Mouse (Mus musculus): ENCODE results near the gene Zfp523. TPM values are rescaled to one million over a fixed set of nuclear protein-coding genes. Genes with fewer than 3 reads are reported as not detected.

Gene Zfp523
- polyA plus RNA-seq, 1 experiment from 2014 or later = 50.0 TPM

DNA sequence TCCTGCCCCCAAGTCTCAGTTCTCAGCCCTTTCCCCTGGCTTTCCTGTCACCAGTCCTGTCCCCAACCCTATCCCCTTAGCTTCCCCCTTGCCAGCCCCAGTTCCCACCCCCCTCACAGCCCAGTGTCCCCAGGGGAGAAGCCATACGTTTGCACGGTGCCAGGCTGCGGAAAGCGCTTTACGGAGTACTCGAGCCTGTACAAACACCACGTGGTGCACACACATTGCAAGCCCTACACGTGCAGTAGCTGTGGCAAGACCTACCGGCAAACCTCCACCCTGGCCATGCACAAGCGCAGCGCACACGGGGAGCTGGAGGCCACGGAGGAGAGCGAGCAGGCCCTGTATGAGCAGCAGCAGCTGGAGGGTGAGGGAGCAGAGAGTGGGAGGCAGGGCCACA lies 25.1 kb downstream of the Zfp523 start:
- H3K9ac ChIP-seq = no peak overlapping the region
- no peak overlapping the region for H3K4me3 ChIP-seq
- peaks cover 1% of the 10 kb centered on the region; the same call in 1 of the 2 replicates for H3K4me1 ChIP-seq
- H3K36me3 ChIP-seq = peaks cover 68% of the 10 kb centered on the region
- ATAC-seq (ENCODE audit: low FRiP score) = no peak
- H3K27ac ChIP-seq = no peak overlapping the region
- no peaks in the 10 kb centered on the region for H3K9me3 ChIP-seq (replicated peaks)
- 79% methylated on average over 14 of the region's 14 CpGs for WGBS
- no peak overlapping the region for H3K4me2 ChIP-seq (replicated peaks)
- no peaks in the 10 kb centered on the region for H3K27me3 ChIP-seq

DNA sequence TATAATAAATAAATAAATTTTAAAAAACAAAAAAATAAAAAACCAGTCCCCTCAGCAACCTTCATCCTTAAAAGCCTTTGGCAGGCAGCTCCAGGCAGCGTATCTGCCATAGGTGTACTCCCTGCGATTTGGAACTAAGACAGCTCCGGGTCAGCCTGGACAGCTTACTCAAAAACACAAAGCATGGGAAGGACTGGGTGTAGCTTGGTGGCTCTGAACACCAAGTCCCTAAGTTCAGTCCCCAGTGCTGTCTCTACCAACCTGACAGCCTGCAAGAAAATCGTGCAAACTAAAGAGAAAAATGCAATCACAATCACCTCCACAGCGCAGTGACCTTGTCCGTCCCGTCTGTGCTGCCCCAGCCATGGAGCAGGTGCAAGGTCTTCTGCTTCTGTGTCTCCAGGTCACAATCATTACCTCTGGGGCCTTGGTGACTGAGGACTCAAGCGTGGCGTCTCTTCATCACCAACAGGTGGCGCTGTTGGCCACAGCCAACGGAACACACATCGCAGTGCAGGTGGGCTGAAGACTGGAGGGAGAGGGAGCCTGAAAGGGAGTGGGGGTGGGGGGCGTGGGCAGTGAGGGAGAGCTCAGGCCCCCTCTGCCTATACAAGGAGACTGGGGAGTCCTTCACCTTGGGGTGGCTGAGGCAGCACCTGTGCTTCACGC lies 27.3 kb downstream of the Zfp523 start:
- WGBS = 39% methylated on average over 14 of the region's 14 CpGs
- Histone ChIP-seq H3K4me3 (no peak overlapping the region), H3K36me3 (peaks cover 51% of the 10 kb centered on the region), H3K4me1 (peaks cover 13% of the 10 kb centered on the region), H3K9ac (no peak overlapping the region), H3K27ac (no peak overlapping the region), H3K27me3 (no peaks in the 10 kb centered on the region), H3K9me3 (replicated peaks) (no peaks in the 10 kb centered on the region), H3K4me2 (replicated peaks) (no peak overlapping the region)
- no peak for ATAC-seq (ENCODE audit: low FRiP score)

DNA sequence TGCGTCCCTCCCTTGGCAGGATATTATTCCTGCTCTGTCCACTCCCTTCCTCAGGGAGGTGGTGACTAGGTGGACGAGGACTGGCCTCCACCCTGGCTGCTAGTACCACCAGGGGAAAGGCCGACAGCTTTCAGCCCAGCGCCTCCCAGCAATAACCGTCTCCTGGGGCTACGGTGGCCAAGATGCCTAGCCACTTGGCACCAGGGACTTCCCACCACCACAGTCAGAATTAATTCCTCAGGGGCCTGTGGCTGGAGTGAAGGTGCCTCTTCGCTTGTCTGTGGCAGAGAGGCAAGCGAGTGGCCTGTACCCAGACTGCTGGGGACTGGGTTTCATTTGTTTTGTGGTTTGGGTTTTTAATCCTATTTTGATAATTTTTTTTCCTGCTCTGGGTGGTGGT lies 28.5 kb downstream of the Zfp523 start:
- Histone ChIP-seq H3K4me2 (replicated peaks) (no peak overlapping the region), H3K9ac (no peak overlapping the region), H3K4me3 (no peak overlapping the region), H3K4me1 (peaks cover 13% of the 10 kb centered on the region), H3K36me3 (peaks cover 40% of the 10 kb centered on the region), H3K27ac (no peak overlapping the region), H3K9me3 (replicated peaks) (no peaks in the 10 kb centered on the region), H3K27me3 (no peaks in the 10 kb centered on the region)
- WGBS = 87% methylated on average over 8 of the region's 8 CpGs
- ATAC-seq (ENCODE audit: low FRiP score) = no peak

DNA sequence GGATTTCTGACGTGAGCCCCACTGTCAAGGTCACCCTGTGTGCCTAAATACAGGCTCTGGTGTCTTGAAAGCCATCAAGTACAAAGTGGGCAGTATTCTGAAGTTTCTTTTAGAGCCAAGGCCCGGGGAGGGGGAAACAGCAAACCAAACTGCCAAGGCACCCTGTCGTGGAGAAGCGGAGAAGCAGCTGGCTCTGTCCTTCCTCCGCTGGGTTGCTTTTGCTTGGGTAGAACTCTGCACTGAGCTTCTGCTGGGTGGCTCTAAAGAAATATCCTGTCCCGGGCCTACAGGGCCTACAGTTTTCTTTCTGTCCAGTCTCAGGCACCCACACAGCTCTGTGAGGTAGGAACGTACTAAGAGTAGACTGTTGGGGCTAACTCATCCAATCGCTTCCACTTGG lies 30.2 kb downstream of the Zfp523 start:
- peaks cover 13% of the 10 kb centered on the region for H3K4me1 ChIP-seq
- no peaks in the 10 kb centered on the region for H3K27me3 ChIP-seq
- no peaks in the 10 kb centered on the region for H3K9me3 ChIP-seq (replicated peaks)
- H3K36me3 ChIP-seq = peaks cover 24% of the 10 kb centered on the region
- H3K27ac ChIP-seq = peak overlapping the region; percentile 66; the same call in 1 of the 2 replicates
- ATAC-seq (ENCODE audit: low FRiP score) = no peak
- peak overlapping the region; percentile 44; the same call in 1 of the 2 replicates for H3K9ac ChIP-seq
- no peak overlapping the region for H3K4me3 ChIP-seq
- H3K4me2 ChIP-seq (replicated peaks) = 0 out of 2 replicates have a peak overlapping the region, but pooled peaks have one; percentile 32
- 75% methylated on average over 8 of the region's 8 CpGs for WGBS

DNA sequence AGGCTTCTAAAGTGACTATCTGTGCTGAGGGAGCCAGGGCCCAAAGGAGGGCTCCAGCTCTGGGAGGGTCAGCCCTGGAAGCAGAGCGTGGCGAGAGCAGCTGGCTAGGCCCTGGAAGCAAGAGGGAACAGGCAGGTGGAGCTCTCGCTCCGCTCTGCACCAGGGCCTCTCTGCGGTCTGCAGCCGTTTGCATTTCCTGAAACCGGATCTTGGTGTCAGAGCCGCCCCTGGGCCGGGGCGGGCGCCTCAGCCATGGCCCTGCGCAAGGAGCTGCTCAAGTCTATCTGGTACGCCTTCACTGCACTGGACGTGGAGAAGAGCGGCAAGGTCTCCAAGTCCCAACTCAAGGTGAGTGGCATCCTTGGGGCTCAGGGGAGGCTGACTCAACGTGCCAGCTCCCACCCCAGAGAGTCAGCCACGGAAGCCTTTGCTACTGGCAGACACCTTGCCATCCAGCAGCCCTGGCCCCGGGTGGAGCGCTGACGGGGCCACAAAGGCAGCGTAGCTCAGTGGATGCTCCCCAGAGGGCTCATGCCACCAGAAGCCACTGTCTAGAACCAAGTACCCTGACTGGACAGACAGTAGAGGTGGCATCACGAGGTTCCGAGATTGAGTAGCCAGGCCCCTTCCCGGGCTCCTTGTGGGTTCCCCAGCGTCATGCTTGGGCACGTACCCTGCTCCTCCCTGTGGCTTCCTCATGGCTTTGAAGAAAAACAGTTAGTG lies 30.8 kb downstream of the Zfp523 start, which contains the start of gene Def6:
Gene Def6 (plus strand): TSS at position 188 of the 723 bp plus-strand sequence.
- peak within 1 kb of the TSS; percentile 66; the same call in 1 of the 2 replicates for H3K27ac ChIP-seq
- H3K36me3 ChIP-seq = peaks cover 17% of the 10 kb centered on the region
- peak within 1 kb of the TSS; percentile 44 for H3K9ac ChIP-seq
- H3K27me3 ChIP-seq = no peaks in the 10 kb centered on the region
- peak within 1 kb of the TSS; percentile 15; the same call in 1 of the 2 replicates for H3K4me3 ChIP-seq
- WGBS = 24% methylated on average over 26 of the region's 26 CpGs
- peak within 1 kb of the TSS; percentile 32 for H3K4me2 ChIP-seq (replicated peaks)
- H3K4me1 ChIP-seq = peaks cover 13% of the 10 kb centered on the region
- ATAC-seq (ENCODE audit: low FRiP score) = peak; percentile 49
- H3K9me3 ChIP-seq (replicated peaks) = no peaks in the 10 kb centered on the region

DNA sequence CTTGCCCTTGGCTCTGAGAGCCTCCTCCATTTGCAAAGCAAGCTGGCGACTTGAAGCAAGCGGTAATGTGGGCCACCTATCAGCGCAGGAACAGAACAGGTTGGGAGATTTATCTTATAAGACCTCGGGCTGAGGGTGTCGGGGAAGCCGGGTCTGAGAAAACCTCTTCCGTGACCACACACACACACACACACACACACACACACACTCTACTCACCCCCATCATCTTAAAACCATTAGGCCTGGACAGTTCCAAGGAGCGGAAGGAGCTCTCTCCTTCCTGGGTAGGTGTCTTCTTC lies 31.3 kb downstream of the Zfp523 start:
- no peaks in the 10 kb centered on the region for H3K27me3 ChIP-seq
- H3K4me3 ChIP-seq = no peak overlapping the region
- peak overlapping the region; percentile 32 for H3K4me2 ChIP-seq (replicated peaks)
- no peaks in the 10 kb centered on the region for H3K9me3 ChIP-seq (replicated peaks)
- peaks cover 12% of the 10 kb centered on the region for H3K36me3 ChIP-seq
- H3K4me1 ChIP-seq = peaks cover 13% of the 10 kb centered on the region
- no peak overlapping the region; the same call in 1 of the 2 replicates for H3K9ac ChIP-seq
- 88% methylated on average over 8 of the region's 8 CpGs for WGBS
- no peak for ATAC-seq (ENCODE audit: low FRiP score)
- H3K27ac ChIP-seq = no peak overlapping the region

DNA sequence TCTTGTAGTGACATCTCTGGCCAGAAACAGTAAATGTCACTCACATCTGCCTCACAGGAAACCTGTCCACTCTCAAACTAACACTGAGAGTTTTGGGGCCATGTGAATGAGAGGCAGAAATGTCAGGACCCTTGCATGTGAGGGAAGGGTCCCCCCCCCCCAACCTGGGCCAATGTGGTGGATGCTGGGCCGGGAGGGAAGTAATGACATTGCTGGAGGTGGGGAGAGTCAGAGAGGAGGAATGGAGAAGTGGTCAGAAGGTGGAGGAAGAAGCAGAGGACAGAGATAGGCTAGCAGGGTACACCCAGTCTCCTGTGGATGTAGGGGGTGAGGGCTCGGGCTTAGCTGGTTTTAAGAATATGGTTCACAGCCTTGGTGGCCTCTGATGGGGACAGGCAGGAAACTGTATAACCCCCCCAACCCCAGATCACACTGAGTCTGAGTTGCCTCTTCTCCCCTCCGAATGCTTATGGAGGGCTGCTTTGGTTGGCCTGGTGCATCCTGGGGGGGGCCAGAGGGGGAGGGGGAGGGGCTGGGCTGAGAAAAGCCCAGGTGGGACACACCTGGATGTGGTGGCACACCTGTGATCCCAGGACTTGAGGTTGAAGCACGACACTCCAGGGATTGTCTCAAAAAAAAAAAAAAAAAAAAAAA lies 32.7 kb downstream of the Zfp523 start:
- Histone ChIP-seq H3K4me2 (replicated peaks) (no peak overlapping the region), H3K4me3 (no peak overlapping the region), H3K27me3 (no peaks in the 10 kb centered on the region), H3K9me3 (replicated peaks) (no peaks in the 10 kb centered on the region), H3K27ac (no peak overlapping the region), H3K36me3 (peaks cover 8% of the 10 kb centered on the region; the same call in 1 of the 2 replicates), H3K9ac (no peak overlapping the region), H3K4me1 (peaks cover 13% of the 10 kb centered on the region)
- WGBS = 64% methylated on average over 4 of the region's 4 CpGs
- ATAC-seq (ENCODE audit: low FRiP score) = no peak

DNA sequence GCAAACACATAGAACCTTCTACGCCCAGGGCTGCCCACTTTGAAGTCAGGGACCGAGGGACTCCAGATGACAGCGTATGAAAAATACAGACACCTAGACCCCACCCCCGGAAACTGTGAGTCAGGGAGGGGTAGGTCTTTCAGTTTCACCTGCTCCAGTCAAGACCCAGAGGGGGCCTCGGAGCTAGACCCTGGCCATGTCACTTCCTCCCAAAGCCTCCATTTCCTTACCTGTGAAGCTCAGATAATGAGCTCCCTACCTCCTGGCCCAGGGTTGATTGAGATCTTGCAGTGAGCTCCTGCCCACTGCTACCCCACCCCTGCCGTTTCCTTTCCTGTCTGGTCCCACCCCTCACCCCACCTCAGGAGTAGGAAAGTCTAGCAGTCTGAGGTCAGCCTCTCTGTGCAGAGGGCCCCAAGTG lies 35.0 kb downstream of the Zfp523 start:
- Histone ChIP-seq H3K36me3 (no peaks in the 10 kb centered on the region), H3K9ac (no peak overlapping the region), H3K4me2 (replicated peaks) (no peak overlapping the region), H3K4me3 (no peak overlapping the region), H3K27ac (no peak overlapping the region), H3K9me3 (replicated peaks) (no peaks in the 10 kb centered on the region), H3K4me1 (peaks cover 12% of the 10 kb centered on the region), H3K27me3 (no peaks in the 10 kb centered on the region; the same call in none of the 2 replicates)
- no peak for ATAC-seq (ENCODE audit: low FRiP score)
- WGBS = 84% methylated on average over 6 of the region's 6 CpGs

DNA sequence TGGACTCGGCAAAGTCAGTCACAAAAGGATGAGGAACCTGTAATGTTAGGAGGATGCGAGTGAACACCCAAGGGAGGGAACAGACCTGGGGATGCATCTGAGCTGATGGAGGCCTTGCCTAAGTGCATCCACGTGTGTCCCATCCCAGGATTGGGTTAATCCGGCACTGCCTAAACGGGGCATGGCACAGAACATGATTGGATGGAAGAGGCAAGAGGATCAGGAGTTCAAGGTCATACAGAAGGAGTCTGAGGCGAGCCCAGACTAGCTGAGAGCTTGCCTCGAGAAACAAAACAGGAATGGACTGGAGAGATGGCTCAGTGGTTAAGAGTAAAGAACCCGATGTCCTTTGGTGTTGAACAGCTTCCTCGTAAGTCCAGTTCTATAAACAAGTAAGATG lies 35.5 kb downstream of the Zfp523 start:
- H3K36me3 ChIP-seq = no peaks in the 10 kb centered on the region
- WGBS = 72% methylated on average over 9 of the region's 9 CpGs
- no peak overlapping the region for H3K9ac ChIP-seq
- H3K4me3 ChIP-seq = no peak overlapping the region
- H3K9me3 ChIP-seq (replicated peaks) = no peaks in the 10 kb centered on the region
- ATAC-seq (ENCODE audit: low FRiP score) = no peak
- no peak overlapping the region for H3K4me2 ChIP-seq (replicated peaks)
- no peaks in the 10 kb centered on the region; the same call in none of the 2 replicates for H3K27me3 ChIP-seq
- H3K27ac ChIP-seq = no peak overlapping the region
- H3K4me1 ChIP-seq = peaks cover 8% of the 10 kb centered on the region

DNA sequence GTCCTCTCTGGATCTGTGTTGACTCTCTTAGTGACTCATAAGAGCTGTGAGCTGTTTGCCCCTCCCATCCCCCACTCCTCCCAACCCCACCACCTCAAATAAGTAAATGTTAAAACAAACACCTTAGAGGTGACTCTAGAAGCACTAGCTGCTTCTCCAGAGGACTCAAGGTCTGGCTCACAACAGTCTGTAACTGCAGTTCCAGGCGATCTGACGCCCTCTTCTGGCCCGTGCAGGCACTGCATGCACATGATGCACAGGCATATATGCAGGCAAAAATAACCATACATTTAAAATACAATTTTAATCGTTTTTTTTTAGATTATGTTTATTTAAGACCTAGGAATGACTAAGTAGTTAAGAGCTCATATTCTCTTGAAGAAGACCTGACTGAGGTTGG lies 36.3 kb downstream of the Zfp523 start:
- Histone ChIP-seq H3K36me3 (no peaks in the 10 kb centered on the region), H3K9ac (no peak overlapping the region), H3K4me3 (no peak overlapping the region), H3K4me1 (0 out of 2 replicates have a peak, but pooled peaks cover 3% of the 10 kb centered on the region), H3K9me3 (replicated peaks) (no peaks in the 10 kb centered on the region), H3K27me3 (no peaks in the 10 kb centered on the region; the same call in none of the 2 replicates), H3K4me2 (replicated peaks) (no peak overlapping the region), H3K27ac (no peak overlapping the region)
- 22% methylated on average over 4 of the region's 4 CpGs for WGBS
- no peak for ATAC-seq (ENCODE audit: low FRiP score)

DNA sequence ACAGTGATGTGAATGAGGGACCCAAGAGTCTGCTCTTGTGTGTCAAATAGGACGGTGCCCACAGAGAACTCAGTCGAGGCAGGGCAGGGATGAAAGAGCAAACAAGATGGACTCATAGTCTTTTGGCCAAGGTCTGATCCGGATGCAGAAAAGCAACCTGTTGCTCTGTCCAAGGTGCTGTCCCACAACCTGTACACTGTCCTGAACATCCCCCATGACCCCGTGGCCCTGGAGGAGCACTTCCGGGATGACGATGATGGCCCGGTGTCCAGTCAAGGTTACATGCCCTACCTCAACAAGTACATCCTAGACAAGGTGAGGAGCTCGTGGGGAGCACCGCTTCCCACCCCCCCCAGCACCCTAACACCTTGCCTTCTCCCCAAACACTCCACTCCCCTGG lies 39.9 kb downstream of the Zfp523 start:
- H3K4me2 ChIP-seq (replicated peaks) = no peak overlapping the region
- 92% methylated on average over 9 of the region's 9 CpGs for WGBS
- H3K27ac ChIP-seq = no peak overlapping the region
- H3K4me3 ChIP-seq = no peak overlapping the region
- no peak for ATAC-seq (ENCODE audit: low FRiP score)
- H3K36me3 ChIP-seq = no peaks in the 10 kb centered on the region
- no peak overlapping the region for H3K9ac ChIP-seq
- no peaks in the 10 kb centered on the region for H3K9me3 ChIP-seq (replicated peaks)
- 0 out of 2 replicates have a peak, but pooled peaks cover 4% of the 10 kb centered on the region for H3K4me1 ChIP-seq
- no peaks in the 10 kb centered on the region; the same call in none of the 2 replicates for H3K27me3 ChIP-seq
